Mouse (Mus musculus): ENCODE results near the gene Cdk14.
A peak's percentile ranks its signal among the peaks of the same experiment; 100 is the strongest.

The Cdk14 gene

GRCm38 (mm10) chr5:4791219-4791618 lies 628.9 kb downstream of the Cdk14 start:
- DNase-seq (ENCODE audit: low spot score in 2 of 2) = no peak

GRCm38 (mm10) chr5:4790265-4790664 lies 629.8 kb downstream of the Cdk14 start:
- no peak for DNase-seq (ENCODE audit: low spot score in 2 of 2)

DNA sequence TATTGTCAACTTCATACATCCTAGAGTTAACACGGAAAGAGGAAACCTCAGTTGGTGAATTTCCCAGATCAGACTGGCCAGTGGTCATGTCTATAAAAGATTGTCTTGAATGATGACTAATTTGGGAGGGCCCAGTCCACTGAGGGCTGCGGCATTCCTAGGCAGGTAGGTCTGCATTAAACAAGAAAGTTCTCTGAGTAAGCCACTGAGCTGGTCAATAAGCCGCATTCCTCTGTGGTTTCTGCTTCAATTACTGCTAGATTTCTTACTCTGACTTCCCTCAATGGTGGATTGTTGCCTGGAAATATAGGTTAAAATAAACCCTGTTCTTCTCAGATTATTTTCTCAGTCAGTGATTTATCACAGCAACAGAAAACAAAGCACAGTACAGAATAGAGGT lies 631.6 kb downstream of the Cdk14 start:
- DNase-seq (ENCODE audit: low spot score in 2 of 2) = no peak

DNA sequence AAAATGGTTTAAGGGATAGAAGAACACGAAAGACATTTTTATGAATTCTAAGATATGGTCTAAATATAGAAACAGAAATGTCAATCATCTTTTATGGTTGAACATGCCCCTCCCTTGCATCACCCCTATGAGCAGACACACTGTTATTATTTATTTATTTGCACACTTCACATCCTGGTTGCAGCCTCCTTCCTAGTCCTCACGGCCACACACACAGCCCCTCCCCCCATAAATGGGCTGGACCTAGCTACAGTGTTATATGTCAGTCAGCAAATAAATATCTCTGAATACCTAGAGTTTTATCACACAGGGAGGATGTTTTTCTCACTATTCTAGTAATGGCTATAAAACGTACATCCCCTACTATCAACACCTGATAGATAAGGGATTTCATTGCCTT lies 633.3 kb downstream of the Cdk14 start:
- DNase-seq (ENCODE audit: low spot score in 2 of 2) = no peak

GRCm38 (mm10) chr5:4778274-4778673 lies 641.8 kb downstream of the Cdk14 start:
- DNase-seq (ENCODE audit: low spot score in 2 of 2) = no peak

DNA sequence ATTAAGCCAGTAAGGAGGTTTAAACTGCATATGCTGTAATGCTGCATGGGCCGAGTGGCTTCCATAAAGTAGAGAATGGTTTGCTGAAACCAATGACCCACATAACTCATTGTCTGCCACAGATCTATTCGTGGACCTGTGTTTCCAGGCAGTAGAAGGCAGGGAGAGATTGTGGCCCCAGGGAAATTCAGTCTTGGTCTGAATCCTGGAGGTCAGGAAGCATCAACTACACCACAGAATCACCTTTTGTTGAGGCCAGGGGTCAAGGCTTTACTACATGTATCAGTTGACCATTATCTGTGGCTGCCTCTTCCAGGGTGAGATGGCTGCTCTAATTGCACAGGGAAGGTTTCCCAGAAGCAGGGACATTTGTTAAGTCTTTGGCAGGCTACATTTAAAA lies 643.6 kb downstream of the Cdk14 start:
- no peak for DNase-seq (ENCODE audit: low spot score in 2 of 2)

DNA sequence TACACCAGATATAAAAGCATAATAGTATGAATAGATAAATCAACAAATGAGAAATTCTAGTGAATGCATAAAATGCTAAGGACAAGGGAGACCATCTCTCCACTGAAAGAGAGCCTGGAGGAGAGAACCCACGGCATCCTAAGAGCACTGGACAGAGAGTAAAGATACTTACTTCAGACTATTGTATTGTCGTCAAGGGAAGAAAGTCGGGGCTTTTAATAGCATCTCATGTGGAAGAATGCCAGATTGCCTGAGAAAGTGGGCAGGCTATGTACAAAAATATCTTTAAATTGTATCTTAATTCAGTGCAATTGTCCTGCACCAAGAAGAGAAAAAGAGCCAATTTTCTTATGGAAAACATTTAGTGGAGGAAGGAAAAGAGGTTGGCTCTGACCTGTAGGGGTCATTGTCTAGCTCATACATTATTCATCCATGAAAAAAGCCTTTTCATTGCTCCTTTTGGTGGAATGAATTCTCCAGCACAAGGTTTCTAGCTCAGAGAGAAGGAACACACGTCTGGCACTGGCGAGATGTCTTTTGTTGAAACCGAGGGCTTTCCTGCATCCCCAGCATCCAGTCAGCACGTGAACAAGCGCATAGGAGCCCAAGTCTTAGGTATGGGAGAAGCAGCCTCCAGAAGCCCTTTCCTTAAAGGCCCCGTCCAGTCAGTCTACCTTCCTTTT lies 646.9 kb downstream of the Cdk14 start:
- DNase-seq (ENCODE audit: low spot score in 2 of 2) = no peak

GRCm38 (mm10) chr5:4770609-4771008 lies 649.5 kb downstream of the Cdk14 start:
- no peak for DNase-seq (ENCODE audit: low spot score in 2 of 2)

DNA sequence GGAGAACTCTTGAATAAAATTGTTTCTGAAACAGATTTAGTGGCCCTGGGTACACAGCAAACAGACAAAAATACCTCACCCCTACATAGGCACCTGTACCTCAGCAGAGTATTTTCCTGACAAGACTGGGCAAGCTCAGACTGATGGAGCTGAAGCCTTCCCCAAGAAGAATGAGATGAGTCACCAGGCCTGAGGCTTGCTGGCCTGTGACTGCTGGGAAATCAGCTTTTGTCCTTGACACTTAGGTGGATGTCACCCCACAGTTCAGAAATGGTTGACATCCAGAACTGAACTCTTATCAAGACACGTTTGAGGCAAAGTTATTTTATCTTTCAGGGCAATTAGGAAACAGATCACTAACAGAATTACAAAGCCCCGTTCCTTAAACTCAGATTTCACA lies 652.2 kb downstream of the Cdk14 start:
- no peak for DNase-seq (ENCODE audit: low spot score in 2 of 2)

GRCm38 (mm10) chr5:4766719-4767118 lies 653.4 kb downstream of the Cdk14 start:
- no peak for DNase-seq (ENCODE audit: low spot score in 2 of 2)

DNA sequence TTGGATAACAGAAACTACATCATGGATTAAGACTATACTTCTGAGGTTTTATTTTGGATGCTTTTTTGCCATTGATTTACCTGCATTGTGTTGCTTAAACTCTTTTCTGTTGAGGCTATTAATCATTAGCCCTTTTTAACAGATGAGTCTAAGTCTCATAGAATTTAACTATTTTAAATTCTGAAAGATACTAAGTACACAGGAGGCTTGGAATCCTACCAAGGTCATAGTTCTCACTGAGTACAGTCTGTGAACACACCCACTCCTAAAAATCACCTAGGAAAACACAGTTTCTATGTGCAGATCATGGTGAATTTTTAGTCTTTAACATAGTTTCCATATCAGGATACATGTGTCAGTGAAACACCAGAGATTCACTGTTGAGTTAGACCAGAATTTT lies 658.2 kb downstream of the Cdk14 start:
- no peak for DNase-seq (ENCODE audit: low spot score in 2 of 2)

- no peak for DNase-seq (ENCODE audit: low spot score in 2 of 2)
Measured at GRCm38 (mm10) chr5:4758331-4759080, 661.6 kb downstream of the Cdk14 start.

DNA sequence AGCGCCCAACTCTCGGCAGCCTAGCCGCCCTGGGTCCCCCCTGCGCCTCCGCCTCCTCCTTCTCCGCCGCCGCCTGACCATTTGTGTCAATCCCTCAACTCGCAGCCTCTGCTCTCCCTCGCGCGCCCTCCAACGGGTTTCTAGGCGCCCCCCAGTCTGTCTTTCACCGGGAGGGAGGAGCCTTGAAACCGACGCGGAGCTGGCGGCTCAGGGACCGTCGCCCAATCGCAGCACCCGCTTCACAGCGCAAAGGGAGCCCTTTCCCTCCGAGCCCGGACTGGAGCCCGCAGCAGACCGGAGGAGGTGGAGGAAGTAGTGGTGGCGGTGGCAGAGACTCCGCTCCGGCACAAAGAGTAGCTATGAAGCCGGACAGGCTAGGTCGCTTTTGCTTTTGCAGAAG lies 662.2 kb downstream of the Cdk14 start, which contains the start of gene Fzd1:
Fzd1 (minus strand) TSS at position 134 of the 400 bp plus-strand sequence.
- DNase-seq (ENCODE audit: low spot score in 2 of 2) = peak; percentile 40 to 85

- DNase-seq (ENCODE audit: low spot score in 2 of 2) = peak in 1 of 2 experiments; percentile 48
Measured at GRCm38 (mm10) chr5:4756871-4757711, 663.0 kb downstream of the Cdk14 start.

- DNase-seq (ENCODE audit: low spot score in 2 of 2) = peak in 1 of 2 experiments; percentile 16
Measured at GRCm38 (mm10) chr5:4756001-4756681, 664.0 kb downstream of the Cdk14 start.

GRCm38 (mm10) chr5:4755326-4755725 lies 664.8 kb downstream of the Cdk14 start:
- no peak for DNase-seq (ENCODE audit: low spot score in 2 of 2)

GRCm38 (mm10) chr5:4754701-4755281 lies 665.3 kb downstream of the Cdk14 start:
- DNase-seq (ENCODE audit: low spot score in 2 of 2) = no peak
